Mouse (Mus musculus) gastrocnemius, adult 18-20 months (tissue): ENCODE data around the gene Slc28a1. TPM values are rescaled to one million over a fixed set of nuclear protein-coding genes. Genes with fewer than 3 reads are reported as not detected.
A peak's percentile ranks its signal among the peaks of the same experiment; 100 is the strongest.
"Not testable (repeated sequence)": the region's sequence is repeated elsewhere in the genome, so short reads cannot be mapped to it uniquely, and the experiment has no call there.

Experiments used
- DNase-seq: peaks from one replicate; pipeline ENCODE4 v3.0.0; 2021; ENCODE audit warnings: low spot score
- total RNA-seq, 2 experiments: library from RNA; stranded (reverse); gene quantifications; 2 replicates each; pipeline ENCODE4 v1.2.3; 2021

The Slc28a1 gene
- total RNA-seq, 2 experiments from 2014 or later: 0.25 to 0.40 TPM

GRCm38 (mm10) chr7:81164411-81164810, 49.8 kb downstream of the Slc28a1 start:
- DNase-seq: no peak

DNA sequence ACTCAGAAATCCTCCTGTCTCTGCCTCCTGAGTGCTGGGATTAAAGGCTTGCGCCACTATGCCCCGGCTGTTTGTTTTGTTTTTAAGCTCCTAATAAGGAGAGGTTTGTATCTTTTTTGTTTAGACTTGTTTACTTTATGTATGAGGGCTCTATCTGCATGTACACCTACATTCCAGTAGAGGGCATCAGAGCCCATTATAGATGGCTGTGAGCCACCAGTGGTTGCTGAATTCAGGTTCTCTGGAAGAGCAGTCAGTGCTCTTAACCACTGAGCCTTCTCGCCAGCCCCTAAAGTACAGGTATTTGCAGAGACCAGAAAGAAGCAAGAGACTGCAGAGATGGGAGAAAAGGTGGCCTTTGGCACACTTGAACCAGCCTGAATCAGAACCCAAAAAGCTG, 52.5 kb downstream of the Slc28a1 start:
- peak; percentile 43 for DNase-seq

DNA sequence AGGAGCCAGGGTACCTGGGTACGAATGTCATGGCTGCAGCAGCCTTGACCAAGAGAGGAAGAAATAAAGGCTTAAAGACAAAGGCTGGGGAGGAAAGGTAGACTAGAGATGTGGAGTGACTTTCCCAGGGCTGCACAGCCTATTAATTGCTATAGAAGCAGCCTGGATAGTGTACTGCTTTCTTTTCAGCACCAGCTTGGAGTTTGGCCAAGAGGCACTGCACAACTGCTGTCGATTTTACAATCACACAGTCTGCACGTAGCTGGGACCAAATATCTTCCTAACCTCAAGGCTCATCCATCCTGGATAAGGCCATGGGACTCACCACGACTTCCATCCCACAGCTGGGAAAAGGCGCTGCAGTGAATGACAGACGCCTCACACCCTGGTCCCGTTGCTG, 54.8 kb downstream of the Slc28a1 start:
- DNase-seq: no peak

DNA sequence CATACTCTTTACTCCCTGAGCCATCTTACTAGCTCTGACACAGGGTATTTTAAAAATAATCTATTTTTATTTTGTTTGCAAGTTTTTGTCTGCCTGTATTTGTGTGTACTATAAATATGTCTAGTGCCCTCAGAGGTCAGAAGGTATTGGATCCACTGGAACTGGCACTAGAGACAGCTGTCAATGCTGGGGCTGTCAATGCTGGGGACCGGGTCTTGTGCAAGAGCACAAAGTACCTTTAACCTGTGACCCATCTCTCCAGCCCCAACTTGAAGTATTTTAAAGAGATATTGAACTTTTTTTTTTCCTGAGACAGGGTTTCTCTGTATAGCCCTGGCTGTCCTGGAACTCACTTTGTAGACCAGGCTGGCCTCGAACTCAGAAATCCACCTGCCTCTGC, 59.3 kb downstream of the Slc28a1 start:
- DNase-seq: no peak

- DNase-seq: no peak
Observed at GRCm38 (mm10) chr7:81174654-81175053, 60.1 kb downstream of the Slc28a1 start.

DNA sequence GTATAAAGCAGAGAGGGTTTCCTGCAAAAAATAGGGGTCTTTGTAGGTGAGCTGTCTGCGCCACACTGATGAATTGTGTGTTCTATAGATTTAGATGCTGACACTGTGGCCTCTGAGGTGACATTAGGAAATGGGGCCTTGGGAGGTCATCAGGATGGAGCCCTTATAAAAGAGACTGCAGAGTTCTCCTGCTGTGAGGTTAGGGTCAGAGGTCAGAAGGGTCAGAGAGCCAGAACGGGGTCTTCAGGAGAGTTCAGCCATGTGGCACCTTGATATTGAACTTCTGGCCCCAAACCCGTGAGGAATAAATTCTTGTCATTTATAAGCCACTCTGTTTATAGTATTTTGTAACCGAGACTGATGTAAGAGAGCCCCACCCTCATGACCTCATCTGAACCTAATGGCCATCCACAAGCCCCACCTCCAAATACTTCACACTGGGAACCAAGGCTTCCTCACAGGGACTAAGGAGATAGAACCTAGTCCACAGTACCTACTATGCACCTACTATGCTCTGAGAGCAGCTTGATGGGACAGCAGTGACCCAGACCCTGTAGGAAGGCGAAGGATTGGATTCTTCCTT, 61.7 kb downstream of the Slc28a1 start:
- DNase-seq: peak; percentile 36

GRCm38 (mm10) chr7:81179494-81179893, 64.9 kb downstream of the Slc28a1 start:
- DNase-seq: no peak

GRCm38 (mm10) chr7:81182492-81183175, 68.0 kb downstream of the Slc28a1 start:
- peak; percentile 66 for DNase-seq

DNA sequence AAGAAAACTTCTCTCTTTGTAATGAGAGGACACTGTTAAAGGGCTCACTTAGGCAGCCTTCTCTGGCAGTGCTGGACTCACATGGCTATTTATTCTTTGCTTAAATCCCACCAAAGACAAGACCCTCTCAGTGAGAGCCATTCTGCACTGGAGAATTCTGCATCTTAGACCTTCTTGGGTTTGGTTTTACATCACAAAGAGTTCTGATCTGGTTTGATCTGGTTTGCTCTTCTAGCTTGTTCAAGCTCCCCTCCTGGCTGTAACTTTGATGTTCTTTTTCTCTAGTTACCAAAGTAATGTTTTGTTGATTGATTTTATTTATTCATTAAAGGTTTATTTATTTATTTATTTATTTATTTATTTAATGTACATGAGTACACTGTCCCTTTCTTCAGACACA, 68.6 kb downstream of the Slc28a1 start:
- no peak for DNase-seq

DNA sequence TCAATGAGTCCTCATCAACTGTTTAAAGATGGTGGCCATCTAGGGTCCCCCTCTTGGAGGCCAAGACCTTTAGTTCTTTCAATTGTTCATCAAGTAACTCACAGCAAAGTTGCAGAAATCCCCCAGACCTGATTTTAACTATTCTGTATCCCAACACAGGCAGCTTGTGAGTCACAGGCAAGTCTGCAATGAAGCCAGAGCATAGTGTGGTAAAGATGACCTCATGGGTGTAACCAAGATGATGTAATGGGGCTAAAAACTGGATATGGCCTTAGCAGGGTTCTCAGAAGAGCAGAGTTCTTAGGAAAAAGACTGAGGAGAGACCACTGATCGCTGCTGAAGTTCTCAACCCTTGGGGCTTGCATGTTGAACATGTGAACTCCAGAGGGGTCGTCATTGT, 69.5 kb downstream of the Slc28a1 start:
- DNase-seq: no peak

- no peak for DNase-seq
Observed at GRCm38 (mm10) chr7:81184651-81185050, 70.1 kb downstream of the Slc28a1 start.

DNA sequence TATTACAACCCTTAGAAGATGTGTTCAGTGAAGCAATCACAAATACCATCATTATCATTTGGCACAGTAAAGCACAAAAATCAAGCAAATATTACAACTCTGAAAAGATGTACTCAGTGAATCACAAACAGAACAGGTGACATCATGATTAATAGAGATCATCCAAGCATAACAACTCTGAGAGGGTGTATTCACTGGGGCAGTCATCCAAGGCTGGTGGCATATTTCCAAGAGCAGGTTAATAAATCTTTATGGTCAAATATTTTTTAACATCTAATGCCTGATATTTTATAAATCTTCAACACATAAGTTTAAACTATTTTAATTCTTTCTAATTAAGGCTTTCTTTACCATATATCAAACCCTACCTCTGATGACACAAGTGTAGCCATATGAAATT, 71.4 kb downstream of the Slc28a1 start:
- not testable (repeated sequence) for DNase-seq

GRCm38 (mm10) chr7:81189180-81189579, 74.6 kb downstream of the Slc28a1 start:
- no peak for DNase-seq

GRCm38 (mm10) chr7:81195509-81195908, 80.9 kb downstream of the Slc28a1 start:
- no peak for DNase-seq

DNA sequence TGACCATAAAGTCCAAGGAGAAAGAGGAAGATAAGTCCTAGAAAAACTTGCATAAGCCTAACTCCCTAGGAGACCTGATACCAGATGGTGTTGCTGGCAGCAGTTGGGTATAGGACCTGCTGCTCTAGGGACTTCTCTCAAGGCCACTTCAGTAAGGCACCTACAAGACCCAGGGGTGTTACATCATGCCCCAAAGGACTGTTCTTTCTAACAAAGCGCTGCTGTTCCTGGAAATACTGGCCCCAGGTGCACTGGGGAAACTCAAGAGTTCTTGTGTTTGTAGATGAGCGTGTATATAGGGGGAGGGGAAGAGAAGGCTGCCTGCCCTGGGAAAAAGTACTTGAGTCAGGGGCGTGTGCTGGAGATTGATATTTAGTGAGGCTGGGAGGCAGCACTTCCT, 82.2 kb downstream of the Slc28a1 start:
- no peak for DNase-seq

- DNase-seq: no peak
Observed at GRCm38 (mm10) chr7:81198538-81198937, 83.9 kb downstream of the Slc28a1 start.

DNA sequence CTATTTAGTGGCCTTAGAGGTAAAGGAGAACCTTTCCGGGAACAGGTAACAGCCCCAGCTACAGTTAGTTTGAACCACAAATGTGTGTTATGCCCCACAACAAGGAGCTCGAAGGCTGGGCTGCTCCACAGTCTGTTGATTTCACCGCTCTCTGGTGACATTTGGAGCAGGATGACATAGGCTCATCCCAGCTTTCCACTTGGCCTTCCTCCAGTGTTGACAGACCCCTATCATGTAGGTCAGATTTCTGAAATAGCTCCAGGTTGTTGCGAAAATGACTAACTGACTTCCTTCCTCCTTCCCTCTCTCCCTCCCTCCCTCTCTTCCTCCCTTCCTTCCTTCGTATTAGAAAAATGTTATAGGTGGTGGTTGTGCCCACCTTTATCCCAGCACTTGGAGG, 84.5 kb downstream of the Slc28a1 start:
- no peak for DNase-seq

DNA sequence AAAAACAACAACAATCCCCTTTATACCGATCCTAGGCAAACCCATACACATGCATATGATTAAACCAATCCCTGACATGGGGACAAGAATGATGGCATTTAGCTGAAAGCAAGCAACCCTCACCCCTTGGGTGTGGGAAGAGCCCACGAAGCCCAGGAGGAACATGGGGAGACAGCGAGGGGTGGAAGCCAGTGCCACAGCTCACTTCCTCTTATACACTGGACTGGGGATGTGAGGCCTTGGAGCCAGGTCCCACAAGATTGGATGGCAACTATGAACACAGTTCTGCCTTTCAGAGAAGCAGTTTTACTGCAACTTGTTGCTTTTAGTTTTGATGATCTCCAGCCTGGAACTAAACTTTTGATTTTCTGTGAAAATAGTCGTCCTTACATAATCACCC, 85.2 kb downstream of the Slc28a1 start:
- DNase-seq: no peak

- no peak for DNase-seq
Observed at GRCm38 (mm10) chr7:81202389-81202788, 87.8 kb downstream of the Slc28a1 start.

DNA sequence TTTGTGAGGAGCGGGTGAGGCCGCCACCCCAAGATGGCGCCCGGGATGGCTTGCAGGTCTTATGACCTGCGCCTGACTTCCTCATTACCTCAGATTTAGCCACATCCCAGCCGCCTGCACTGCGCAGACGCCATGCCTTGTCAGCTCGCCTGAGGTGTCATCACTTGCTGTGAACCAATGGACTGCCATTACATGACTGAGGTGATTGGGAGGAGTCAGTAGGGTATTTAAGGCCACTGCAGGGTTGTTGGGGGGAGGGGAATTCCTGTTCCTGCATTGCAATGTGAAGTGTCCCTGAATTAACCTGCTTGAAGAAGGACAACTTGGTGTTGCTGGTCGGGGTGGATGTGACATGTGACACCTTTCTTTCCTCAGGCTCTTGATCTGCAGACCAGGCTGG, 89.0 kb downstream of the Slc28a1 start:
- DNase-seq: not testable (repeated sequence)

DNA sequence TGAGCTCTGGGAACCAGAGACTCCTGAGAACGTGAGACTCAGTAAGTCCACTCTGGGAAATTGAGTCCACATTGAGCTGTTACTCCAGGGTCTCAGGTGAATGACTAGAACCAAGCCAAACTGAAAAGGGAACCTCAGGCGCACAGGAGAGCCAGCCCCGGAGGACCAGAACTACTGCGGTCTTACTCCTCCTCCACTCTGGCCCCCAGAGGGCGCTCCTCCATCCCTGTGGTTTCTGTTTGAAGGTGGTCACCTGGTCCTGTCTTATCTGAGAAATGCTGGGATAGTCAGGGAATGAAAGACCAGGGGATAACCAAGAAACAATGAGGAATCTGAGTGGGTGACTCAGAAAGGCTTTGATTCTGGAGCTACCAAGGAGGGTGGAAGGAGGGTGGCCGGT, 94.3 kb downstream of the Slc28a1 start:
- peak; percentile 68 for DNase-seq

- DNase-seq: no peak
Observed at GRCm38 (mm10) chr7:81209979-81210685, 95.5 kb downstream of the Slc28a1 start.

- peak; percentile 26 for DNase-seq
Observed at GRCm38 (mm10) chr7:81211760-81212159, 97.2 kb downstream of the Slc28a1 start.
